Mouse (Mus musculus): ENCODE measurements around the gene Pex6. TPM values are rescaled to one million over a fixed set of nuclear protein-coding genes. Genes with fewer than 3 reads are reported as not detected.

Gene Pex6
- 10 to 100 TPM; 12.0 to 14.4 TPM for total RNA-seq (2021)

GRCm38 (mm10) chr17:46710959-46711597 is at the start of gene Pex6:
Gene Pex6 (plus strand): TSS chr17:46711463.
- DNase-seq = peak; percentile 95

- DNase-seq = no peak
Observed at GRCm38 (mm10) chr17:46661981-46662380, 49.3 kb upstream of the Pex6 start.

- peak; percentile 49 for DNase-seq
Observed at GRCm38 (mm10) chr17:46662730-46663129, 48.5 kb upstream of the Pex6 start.

GRCm38 (mm10) chr17:46667712-46668111 is 43.6 kb upstream of the Pex6 start:
- DNase-seq = no peak

GRCm38 (mm10) chr17:46669911-46670310 is 41.4 kb upstream of the Pex6 start:
- no peak for DNase-seq

- DNase-seq = peak; percentile 93
Observed at GRCm38 (mm10) chr17:46673850-46674529, 37.3 kb upstream of the Pex6 start, which contains the start of gene Rrp36. Gene Rrp36 (minus strand): TSS chr17:46674352.

- DNase-seq = no peak
Observed at GRCm38 (mm10) chr17:46674530-46675283, 36.6 kb upstream of the Pex6 start.

GRCm38 (mm10) chr17:46678416-46678815 is 32.8 kb upstream of the Pex6 start, which contains the start of gene Mea1:
Gene Mea1 (plus strand): TSS chr17:46678793.
- peak; percentile 45 for DNase-seq

GRCm38 (mm10) chr17:46678911-46679310 is 32.4 kb upstream of the Pex6 start:
- DNase-seq = no peak

- peak; percentile 73 for DNase-seq
Observed at GRCm38 (mm10) chr17:46679843-46680759, 31.2 kb upstream of the Pex6 start.

- peak; percentile 98 for DNase-seq
Observed at GRCm38 (mm10) chr17:46680760-46681373, 30.4 kb upstream of the Pex6 start, which contains the start of gene Klhdc3. Gene Klhdc3 (minus strand): TSS chr17:46680914.

GRCm38 (mm10) chr17:46681466-46682118 is 29.7 kb upstream of the Pex6 start:
- no peak for DNase-seq

GRCm38 (mm10) chr17:46682654-46683389 is 28.4 kb upstream of the Pex6 start:
- DNase-seq = no peak

- no peak for DNase-seq
Observed at GRCm38 (mm10) chr17:46685913-46686312, 25.4 kb upstream of the Pex6 start.

- DNase-seq = no peak
Observed at GRCm38 (mm10) chr17:46690665-46691064, 20.6 kb upstream of the Pex6 start.

GRCm38 (mm10) chr17:46691390-46691789 is 19.9 kb upstream of the Pex6 start:
- no peak for DNase-seq

- DNase-seq = no peak
Observed at GRCm38 (mm10) chr17:46694517-46695063, 16.7 kb upstream of the Pex6 start.

GRCm38 (mm10) chr17:46698515-46698914 is 12.7 kb upstream of the Pex6 start:
- DNase-seq = no peak

GRCm38 (mm10) chr17:46699245-46699644 is 12.0 kb upstream of the Pex6 start:
- no peak for DNase-seq

GRCm38 (mm10) chr17:46699912-46700311 is 11.4 kb upstream of the Pex6 start:
- no peak for DNase-seq

All from heart, postnatal 4 days (tissue).